Mouse (Mus musculus) neural tube, embryonic 15.5 days (tissue): ENCODE measurements around the gene Crybb3. TPM values are rescaled to one million over a fixed set of nuclear protein-coding genes. Genes with fewer than 3 reads are reported as not detected.
"Not testable (repeated sequence)": the region's sequence is repeated elsewhere in the genome, so short reads cannot be mapped to it uniquely, and the experiment has no call there.

Experiments
- ATAC-seq: fragments of 200-750 bp; cut with Nextera tagmentation; 2 replicates; pipeline ENCODE4 v1.8.0; 2017; ENCODE audit warnings: mild to moderate bottlenecking, moderate TSS enrichment, moderate library complexity; ENCODE audit not compliant: low FRiP score
- H3K27ac ChIP-seq: fragments of 300-500 bp; sonication (generic); replicated peaks from 2 replicates; pipeline ENCODE4 v1.5.1; 2015; ENCODE audit warnings: mild to moderate bottlenecking, inconsistent platforms
- H3K27me3 ChIP-seq: fragments of 300-500 bp; sonication (generic); replicated peaks from 2 replicates; pipeline ENCODE4 v1.6.1; 2015; ENCODE audit warnings: inconsistent platforms
- H3K36me3 ChIP-seq: fragments of 300-500 bp; sonication (generic); 2 replicates; pipeline ENCODE4 v1.6.1; 2015; ENCODE audit warnings: inconsistent platforms
- H3K4me1 ChIP-seq: fragments of 300-500 bp; sonication (generic); 2 replicates; pipeline ENCODE4 v1.6.1; 2015; ENCODE audit warnings: inconsistent platforms
- H3K4me2 ChIP-seq: fragments of 300-500 bp; sonication (generic); 2 replicates; pipeline ENCODE4 v1.6.1; 2015; ENCODE audit warnings: inconsistent platforms, mild to moderate bottlenecking, moderate library complexity
- H3K4me3 ChIP-seq: fragments of 300-500 bp; sonication (generic); replicated peaks from 2 replicates; pipeline ENCODE4 v1.5.1; 2015; ENCODE audit warnings: mild to moderate bottlenecking, inconsistent platforms
- H3K9ac ChIP-seq: fragments of 300-500 bp; sonication (generic); replicated peaks from 2 replicates; pipeline ENCODE4 v1.6.1; 2015; ENCODE audit warnings: mild to moderate bottlenecking, inconsistent platforms
- H3K9me3 ChIP-seq: fragments of 300-500 bp; sonication (generic); replicated peaks from 2 replicates; pipeline ENCODE4 v1.6.1; 2016; ENCODE audit warnings: inconsistent platforms
- WGBS: fragments of 180-500 bp; shearing (Covaris S2); methylation state at CpG from one replicate; pipeline ENCODE4 v1.1.7; 2015; ENCODE audit warnings: mixed read lengths; 5-methylcytosine and 5-hydroxymethylcytosine counted together
- polyA plus RNA-seq: library from polyadenylated mRNA; unstranded; fragments of >200 nt; fragmentation: Nextera tagmentation; extraction: Ambion mirVana; gene quantifications from 2 replicates; pipeline ENCODE4 v1.2.1, GENCODE M21; 2015

Gene Crybb3
- polyA plus RNA-seq, 1 experiment from 2014 or later, result 1.5 TPM

GRCm38 (mm10) chr5:113115896-113116295, 34.5 kb upstream of the Crybb3 start:
- 79% methylated on average over 10 of the region's 10 CpGs for WGBS
- no peak overlapping the region for H3K27ac ChIP-seq
- H3K4me3 ChIP-seq, result no peak overlapping the region
- H3K4me2 ChIP-seq, result no peak overlapping the region
- no peak for ATAC-seq
- no peaks in the 10 kb centered on the region for H3K36me3 ChIP-seq
- no peaks in the 10 kb centered on the region for H3K9me3 ChIP-seq
- H3K27me3 ChIP-seq, result no peaks in the 10 kb centered on the region
- no peak overlapping the region for H3K9ac ChIP-seq
- H3K4me1 ChIP-seq, result peaks cover 45% of the 10 kb centered on the region

DNA sequence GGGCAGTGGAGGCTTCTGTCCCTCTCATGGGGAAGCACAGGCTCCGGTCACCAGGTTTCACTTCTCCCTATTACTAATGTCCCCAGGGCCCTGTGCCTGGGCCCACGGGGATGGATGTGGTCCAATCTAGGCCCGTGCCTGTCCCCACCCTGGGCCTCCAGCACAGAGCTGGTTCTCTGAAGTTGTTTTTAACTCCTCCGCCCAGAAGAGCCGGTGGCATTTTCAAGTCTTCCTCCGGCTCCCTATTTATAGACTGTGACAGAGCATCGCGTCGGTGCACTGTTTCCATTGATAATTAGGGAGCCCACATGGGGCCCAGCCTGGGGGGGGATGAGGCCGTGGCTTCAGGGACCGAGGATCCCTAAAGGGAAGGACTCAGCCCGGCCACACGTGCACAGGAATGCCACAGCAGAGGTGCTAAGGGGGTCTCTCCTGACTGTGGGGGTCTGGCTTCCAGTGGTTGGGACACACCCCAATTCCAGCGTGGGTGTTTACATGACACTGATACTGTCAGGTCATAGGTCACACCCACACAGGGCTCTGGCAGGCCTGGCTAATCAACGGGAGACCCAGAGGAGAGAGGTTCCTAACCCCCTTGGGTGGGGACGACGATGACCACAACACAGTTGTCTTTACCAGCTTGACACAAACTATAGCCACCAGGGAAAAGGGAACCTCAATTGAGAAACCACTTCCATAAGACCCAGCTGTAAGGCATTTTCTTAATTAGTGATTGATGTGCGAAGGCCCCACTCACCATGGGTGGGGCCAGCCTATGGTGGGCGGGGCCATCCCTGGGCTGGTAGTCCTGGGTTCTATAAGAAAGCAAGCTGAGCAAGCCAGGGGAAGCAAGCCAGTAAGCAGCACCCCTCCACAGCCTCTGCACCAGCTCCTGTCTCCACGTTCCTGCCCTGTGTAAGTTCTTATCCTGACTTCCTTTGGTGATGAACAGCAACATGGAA, 33.2 kb upstream of the Crybb3 start:
- peaks cover 37% of the 10 kb centered on the region for H3K4me1 ChIP-seq
- no peak overlapping the region for H3K9ac ChIP-seq
- no peak overlapping the region for H3K4me3 ChIP-seq
- no peaks in the 10 kb centered on the region for H3K9me3 ChIP-seq
- no peak overlapping the region for H3K4me2 ChIP-seq
- WGBS, result 43% methylated on average over 20 of the region's 20 CpGs
- H3K27me3 ChIP-seq, result no peaks in the 10 kb centered on the region
- no peaks in the 10 kb centered on the region for H3K36me3 ChIP-seq
- no peak for ATAC-seq
- no peak overlapping the region for H3K27ac ChIP-seq

DNA sequence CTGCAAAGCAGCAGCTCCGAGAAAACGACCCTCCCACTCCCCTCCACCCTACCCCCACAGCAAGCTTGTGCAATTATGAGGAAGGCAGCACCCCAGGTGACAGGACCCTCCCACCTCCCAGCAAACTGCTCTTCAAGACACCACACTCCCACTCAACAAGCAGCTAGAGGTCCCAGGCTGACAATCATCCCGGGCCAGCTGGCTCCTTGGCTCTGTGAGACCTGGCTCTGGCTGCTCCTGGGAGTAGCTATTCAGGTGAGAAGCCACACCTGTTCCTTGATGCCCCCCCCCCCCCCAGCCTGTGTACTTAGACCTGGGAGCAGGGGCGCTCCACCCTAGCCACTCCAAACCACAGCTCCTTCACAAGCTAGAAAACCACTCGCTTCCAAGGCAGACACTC, 31.7 kb upstream of the Crybb3 start:
- H3K4me3 ChIP-seq, result no peak overlapping the region
- H3K36me3 ChIP-seq, result no peaks in the 10 kb centered on the region
- 46% methylated on average over 5 of the region's 5 CpGs for WGBS
- H3K27me3 ChIP-seq, result no peaks in the 10 kb centered on the region
- peaks cover 32% of the 10 kb centered on the region for H3K4me1 ChIP-seq
- no peak overlapping the region for H3K27ac ChIP-seq
- H3K9ac ChIP-seq, result no peak overlapping the region
- no peak overlapping the region for H3K4me2 ChIP-seq
- ATAC-seq, result no peak
- H3K9me3 ChIP-seq, result no peaks in the 10 kb centered on the region

DNA sequence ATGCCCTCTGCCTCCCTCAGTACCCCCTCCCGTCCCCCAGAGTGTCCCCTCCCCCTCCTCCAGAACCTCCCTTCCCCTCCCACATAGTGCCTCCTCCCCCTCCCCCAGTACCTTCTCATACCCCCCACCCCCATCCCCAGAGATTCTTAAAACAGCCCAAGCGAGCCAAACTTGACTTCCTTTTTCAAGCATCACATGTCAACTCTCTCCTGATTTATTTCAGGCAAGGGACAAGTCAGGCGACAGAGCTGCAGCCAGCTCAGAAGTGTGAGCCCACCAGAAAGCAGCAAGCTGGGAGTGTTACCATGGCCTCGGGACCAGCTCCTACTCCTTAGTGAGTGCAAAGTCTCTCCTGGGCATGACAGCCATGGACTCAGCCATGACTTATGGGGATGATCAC, 30.0 kb upstream of the Crybb3 start:
- Histone ChIP-seq H3K4me1 (peaks cover 26% of the 10 kb centered on the region), H3K36me3 (no peaks in the 10 kb centered on the region), H3K27ac (no peak overlapping the region), H3K27me3 (no peaks in the 10 kb centered on the region), H3K9me3 (no peaks in the 10 kb centered on the region), H3K4me2 (no peak overlapping the region), H3K4me3 (no peak overlapping the region), H3K9ac (no peak overlapping the region)
- no peak; the same call in 1 of the 2 replicates for ATAC-seq
- WGBS, result 9% methylated on average over 4 of the region's 4 CpGs

DNA sequence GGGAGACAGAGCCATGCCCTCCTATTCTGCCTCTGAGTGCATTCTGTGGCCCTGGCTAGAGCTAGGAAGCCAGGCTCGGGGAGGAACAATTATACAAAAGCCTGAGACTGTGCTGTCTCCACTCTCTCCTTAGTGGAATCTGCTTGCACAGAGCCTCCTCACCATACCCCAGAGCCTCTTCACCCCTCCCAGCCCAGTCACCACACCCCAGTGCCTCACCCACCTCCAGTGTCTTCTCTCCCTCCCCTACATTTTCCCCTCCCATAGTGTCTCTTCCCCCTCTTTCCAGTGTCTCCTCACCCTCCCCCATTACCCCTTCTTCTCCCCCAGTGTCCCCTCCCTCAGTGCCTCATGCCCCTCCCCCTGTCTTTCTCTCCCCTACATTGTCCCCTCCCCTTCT, 29.5 kb upstream of the Crybb3 start:
- Histone ChIP-seq H3K4me1 (peaks cover 23% of the 10 kb centered on the region), H3K9ac (no peak overlapping the region), H3K27ac (peak overlapping the region; percentile 70), H3K36me3 (no peaks in the 10 kb centered on the region), H3K4me2 (no peak overlapping the region), H3K4me3 (no peak overlapping the region), H3K9me3 (no peaks in the 10 kb centered on the region), H3K27me3 (no peaks in the 10 kb centered on the region)
- 14% methylated on average over 1 of the region's 1 CpGs for WGBS
- ATAC-seq, result peak; percentile 32; the same call in 1 of the 2 replicates

- not testable (repeated sequence) for H3K4me3 ChIP-seq, H3K36me3 ChIP-seq, H3K9me3 ChIP-seq, H3K9ac ChIP-seq, H3K27me3 ChIP-seq, H3K27ac ChIP-seq, H3K4me2 ChIP-seq, ATAC-seq
- WGBS, result 96% methylated on average over 2 of the region's 2 CpGs
- H3K4me1 ChIP-seq, result peaks cover 21% of the 10 kb centered on the region
Observed at GRCm38 (mm10) chr5:113109651-113110050, 28.3 kb upstream of the Crybb3 start.

DNA sequence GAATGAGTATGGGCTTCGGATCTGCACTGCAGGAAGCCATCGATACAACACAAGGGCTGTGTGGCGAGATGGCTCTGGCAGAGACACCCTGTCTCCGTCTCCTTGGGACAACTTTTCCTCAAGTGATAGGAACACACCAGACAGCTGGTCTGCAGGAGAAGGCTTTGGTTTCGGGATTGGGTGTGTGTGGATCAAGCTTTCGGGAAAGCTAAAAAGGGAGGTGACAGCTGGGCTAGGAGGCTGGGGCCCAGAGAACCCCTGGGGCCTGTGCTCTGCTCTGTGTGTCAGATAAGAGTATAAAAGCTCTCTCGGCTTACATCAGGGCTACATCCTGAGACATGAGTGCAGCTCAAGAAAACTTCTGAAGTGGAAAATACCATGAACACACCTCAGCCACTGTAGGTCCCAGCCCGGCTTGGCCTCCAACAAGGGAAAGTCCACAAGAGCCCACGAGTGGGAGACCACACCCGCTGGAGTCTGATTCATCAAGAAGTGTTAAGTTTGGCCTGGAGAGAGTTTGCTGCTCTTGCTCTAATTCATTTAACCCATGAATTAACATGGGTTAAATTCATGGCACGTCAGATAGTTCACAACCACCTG, 26.9 kb upstream of the Crybb3 start:
- WGBS, result 81% methylated on average over 11 of the region's 11 CpGs

GRCm38 (mm10) chr5:113107709-113108108, 26.3 kb upstream of the Crybb3 start:
- Histone ChIP-seq H3K4me1 (peaks cover 16% of the 10 kb centered on the region), H3K36me3 (no peaks in the 10 kb centered on the region), H3K4me3 (no peak overlapping the region), H3K9me3 (no peaks in the 10 kb centered on the region), H3K27me3 (no peaks in the 10 kb centered on the region), H3K27ac (no peak overlapping the region; the same call in 1 of the 2 replicates), H3K9ac (no peak overlapping the region), H3K4me2 (no peak overlapping the region)
- ATAC-seq, result no peak
- 47% methylated on average over 2 of the region's 3 CpGs for WGBS

More for the DNA sequence above, 26.9 kb upstream of the Crybb3 start:
- Histone ChIP-seq H3K9me3 (no peaks in the 10 kb centered on the region), H3K4me3 (no peak overlapping the region), H3K4me2 (no peak overlapping the region), H3K27ac (no peak overlapping the region; the same call in 1 of the 2 replicates), H3K36me3 (no peaks in the 10 kb centered on the region), H3K4me1 (peaks cover 14% of the 10 kb centered on the region), H3K9ac (no peak overlapping the region), H3K27me3 (no peaks in the 10 kb centered on the region)
- ATAC-seq, result no peak

- H3K36me3 ChIP-seq, result no peaks in the 10 kb centered on the region
- WGBS, result 83% methylated on average over 7 of the region's 7 CpGs
- H3K4me3 ChIP-seq, result no peak overlapping the region
- no peak overlapping the region for H3K27ac ChIP-seq
- H3K9ac ChIP-seq, result no peak overlapping the region
- peaks cover 20% of the 10 kb centered on the region for H3K4me1 ChIP-seq
- no peak overlapping the region for H3K4me2 ChIP-seq
- no peak for ATAC-seq
- H3K9me3 ChIP-seq, result no peaks in the 10 kb centered on the region
- H3K27me3 ChIP-seq, result no peaks in the 10 kb centered on the region
Observed at GRCm38 (mm10) chr5:113106594-113106993, 25.2 kb upstream of the Crybb3 start.

DNA sequence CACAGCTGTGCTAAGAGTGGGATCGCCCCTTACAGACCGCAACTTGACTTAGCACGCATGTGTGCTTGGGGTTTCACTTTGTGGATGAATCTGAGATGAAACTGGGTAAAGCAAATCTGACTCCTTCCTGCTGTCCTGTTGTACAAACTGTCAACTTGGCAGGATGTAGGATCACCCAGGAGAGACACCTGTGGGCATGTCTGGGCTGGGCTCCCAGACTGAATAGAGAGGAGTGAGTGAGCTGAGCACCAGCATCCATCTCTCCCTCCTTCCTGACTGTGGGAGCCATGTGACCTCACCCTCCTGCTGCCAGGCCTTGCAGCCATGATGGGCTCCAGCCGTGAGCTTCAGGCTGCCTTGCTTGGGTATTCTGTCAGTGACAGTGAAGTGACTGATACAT, 24.1 kb upstream of the Crybb3 start:
- no peaks in the 10 kb centered on the region for H3K9me3 ChIP-seq
- H3K4me2 ChIP-seq, result no peak overlapping the region
- no peak overlapping the region for H3K27ac ChIP-seq
- H3K36me3 ChIP-seq, result no peaks in the 10 kb centered on the region
- 84% methylated on average over 4 of the region's 4 CpGs for WGBS
- H3K4me1 ChIP-seq, result peaks cover 10% of the 10 kb centered on the region
- no peak overlapping the region for H3K9ac ChIP-seq
- H3K27me3 ChIP-seq, result no peaks in the 10 kb centered on the region
- no peak overlapping the region for H3K4me3 ChIP-seq
- ATAC-seq, result no peak

DNA sequence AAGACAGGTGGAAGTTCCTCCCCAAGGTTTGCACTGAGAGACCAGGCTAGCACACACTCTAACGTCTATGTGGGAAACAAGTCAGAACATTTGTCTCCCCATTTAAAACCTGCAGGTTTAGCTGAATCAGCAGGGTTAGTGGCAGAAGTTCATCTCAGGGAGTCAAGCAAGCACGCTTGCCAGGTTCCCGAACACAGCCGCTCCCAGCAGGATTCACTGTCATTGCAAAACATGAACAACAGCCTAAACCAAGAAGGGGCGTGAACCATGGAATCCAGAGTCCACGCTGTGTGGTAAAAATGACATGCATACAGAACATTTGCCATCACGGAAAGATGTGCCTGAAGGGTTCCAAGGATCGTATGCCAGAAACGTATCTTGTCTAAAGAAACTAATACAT, 23.7 kb upstream of the Crybb3 start:
- H3K36me3 ChIP-seq, result no peaks in the 10 kb centered on the region
- no peak overlapping the region for H3K4me3 ChIP-seq
- H3K9ac ChIP-seq, result no peak overlapping the region
- no peak overlapping the region for H3K27ac ChIP-seq
- H3K4me1 ChIP-seq, result peaks cover 10% of the 10 kb centered on the region
- no peak overlapping the region for H3K4me2 ChIP-seq
- H3K9me3 ChIP-seq, result no peaks in the 10 kb centered on the region
- ATAC-seq, result no peak
- 77% methylated on average over 9 of the region's 9 CpGs for WGBS
- H3K27me3 ChIP-seq, result no peaks in the 10 kb centered on the region

DNA sequence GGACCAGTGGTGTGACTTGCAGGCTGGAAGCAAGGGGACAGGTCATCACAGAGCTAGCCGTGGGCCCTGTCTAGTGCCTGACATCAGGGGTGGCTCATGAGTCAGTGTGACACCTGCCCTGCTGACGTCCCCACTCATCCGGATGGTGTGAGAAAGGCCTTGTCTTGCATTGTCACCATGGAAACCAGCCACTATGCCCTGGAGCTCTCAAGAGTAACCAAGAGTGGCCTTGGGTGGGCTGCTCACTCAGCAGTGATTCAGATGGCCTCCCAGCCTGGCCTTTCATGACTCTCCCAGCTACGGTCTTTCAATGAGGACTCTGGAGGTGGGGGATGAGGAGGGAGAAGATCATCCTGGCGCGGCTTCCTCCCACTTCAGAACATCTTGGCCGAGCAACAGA, 21.1 kb upstream of the Crybb3 start:
- Histone ChIP-seq H3K4me2 (no peak overlapping the region), H3K4me3 (no peak overlapping the region), H3K9me3 (no peaks in the 10 kb centered on the region), H3K36me3 (no peaks in the 10 kb centered on the region), H3K27ac (no peak overlapping the region), H3K9ac (no peak overlapping the region), H3K27me3 (no peaks in the 10 kb centered on the region), H3K4me1 (peaks cover 10% of the 10 kb centered on the region)
- WGBS, result 26% methylated on average over 7 of the region's 7 CpGs
- ATAC-seq, result no peak
